Mouse (Mus musculus): ENCODE data around the gene Wdr75. TPM values are rescaled to one million over a fixed set of nuclear protein-coding genes. Genes with fewer than 3 reads are reported as not detected.
A peak's percentile ranks its signal among the peaks of the same experiment; 100 is the strongest.

Gene Wdr75
- polyA plus RNA-seq, 1 experiment from 2014 or later, result 37.4 TPM

DNA sequence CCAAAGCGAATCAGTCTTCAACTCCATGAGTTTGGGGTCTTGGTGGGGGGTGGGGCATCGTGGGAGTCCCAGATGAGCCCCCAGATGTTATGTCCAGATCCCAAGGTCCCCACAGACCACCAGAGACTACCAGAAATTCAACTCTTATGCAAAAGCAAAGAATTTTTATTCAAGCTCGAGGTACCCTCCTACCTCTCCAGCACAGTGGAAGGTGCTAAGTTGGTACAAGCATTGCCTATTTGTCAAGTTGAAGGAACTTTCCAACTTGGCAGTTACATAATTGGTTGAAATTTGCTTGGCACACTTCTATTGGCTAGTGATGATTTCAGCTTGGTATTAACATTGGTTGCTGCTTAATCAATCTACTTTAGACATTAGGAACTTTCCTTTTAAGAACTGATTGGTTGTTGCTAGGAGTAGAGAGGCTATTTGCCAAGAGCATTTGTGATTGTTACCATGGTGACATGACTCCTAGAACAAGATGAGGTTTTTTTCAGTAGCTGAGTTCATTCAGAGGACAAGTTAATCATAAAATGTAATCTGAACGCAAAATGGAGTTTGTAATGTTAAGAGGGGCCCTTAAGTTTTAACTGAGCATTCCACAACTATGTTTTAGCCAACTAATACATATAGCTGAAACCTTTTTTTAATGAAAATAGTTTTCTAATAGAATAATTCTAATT lies 14.2 kb upstream of the Wdr75 start:
- 56% methylated on average over 4 of the region's 4 CpGs for WGBS
- no peak overlapping the region for H3K4me3 ChIP-seq
- H3K36me3 ChIP-seq, result no peaks in the 10 kb centered on the region
- no peak overlapping the region for H3K9ac ChIP-seq
- no peaks in the 10 kb centered on the region for H3K4me1 ChIP-seq (replicated peaks)
- no peak for ATAC-seq (ENCODE audit: insufficient number of reproducible peaks, low FRiP score)
- H3K27ac ChIP-seq (ENCODE audit: poor library complexity, severe bottlenecking), result no peak overlapping the region
- H3K9me3 ChIP-seq (replicated peaks), result no peaks in the 10 kb centered on the region
- no peaks in the 10 kb centered on the region for H3K27me3 ChIP-seq (replicated peaks)
- no peak overlapping the region for H3K4me2 ChIP-seq

DNA sequence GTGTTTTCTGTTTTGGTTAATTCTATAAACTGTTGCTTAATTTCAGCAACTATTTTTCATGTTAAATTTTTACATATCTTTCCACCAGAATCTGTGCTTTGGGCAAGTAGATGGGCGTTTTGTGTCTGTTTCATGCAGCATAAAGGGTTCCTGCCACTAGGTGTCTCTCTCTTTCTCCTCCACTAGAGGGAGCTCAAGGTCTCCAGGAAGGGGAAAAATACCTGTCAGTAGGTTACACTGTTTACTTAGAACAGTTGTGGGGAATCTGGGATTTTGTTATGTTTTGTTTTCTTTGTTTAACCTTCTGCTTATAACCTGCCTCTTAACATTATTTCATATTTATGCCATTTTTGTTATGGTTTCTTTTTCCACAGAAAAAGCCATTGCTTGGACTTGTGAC lies 21.9 kb downstream of the Wdr75 start:
- Histone ChIP-seq H3K9me3 (replicated peaks) (no peaks in the 10 kb centered on the region), H3K9ac (no peak overlapping the region), H3K4me3 (no peak overlapping the region), H3K4me2 (no peak overlapping the region), H3K27me3 (replicated peaks) (no peaks in the 10 kb centered on the region), H3K27ac (ENCODE audit: poor library complexity, severe bottlenecking) (no peak overlapping the region), H3K4me1 (replicated peaks) (no peaks in the 10 kb centered on the region), H3K36me3 (peaks cover 72% of the 10 kb centered on the region)
- 24% methylated on average over 1 of the region's 1 CpGs for WGBS
- no peak for ATAC-seq (ENCODE audit: insufficient number of reproducible peaks, low FRiP score)

- no peaks in the 10 kb centered on the region for H3K4me1 ChIP-seq (replicated peaks)
- H3K4me3 ChIP-seq, result no peak overlapping the region
- H3K27me3 ChIP-seq (replicated peaks), result no peaks in the 10 kb centered on the region
- no peak overlapping the region for H3K27ac ChIP-seq (ENCODE audit: poor library complexity, severe bottlenecking)
- H3K9me3 ChIP-seq (replicated peaks), result no peaks in the 10 kb centered on the region
- ATAC-seq (ENCODE audit: insufficient number of reproducible peaks, low FRiP score), result no peak
- no peak overlapping the region for H3K9ac ChIP-seq
- H3K4me2 ChIP-seq, result no peak overlapping the region
- H3K36me3 ChIP-seq, result peaks cover 73% of the 10 kb centered on the region
- WGBS, result 92% methylated on average over 9 of the region's 9 CpGs
Observed at GRCm38 (mm10) chr1:45818564-45818963, 23.6 kb downstream of the Wdr75 start.

DNA sequence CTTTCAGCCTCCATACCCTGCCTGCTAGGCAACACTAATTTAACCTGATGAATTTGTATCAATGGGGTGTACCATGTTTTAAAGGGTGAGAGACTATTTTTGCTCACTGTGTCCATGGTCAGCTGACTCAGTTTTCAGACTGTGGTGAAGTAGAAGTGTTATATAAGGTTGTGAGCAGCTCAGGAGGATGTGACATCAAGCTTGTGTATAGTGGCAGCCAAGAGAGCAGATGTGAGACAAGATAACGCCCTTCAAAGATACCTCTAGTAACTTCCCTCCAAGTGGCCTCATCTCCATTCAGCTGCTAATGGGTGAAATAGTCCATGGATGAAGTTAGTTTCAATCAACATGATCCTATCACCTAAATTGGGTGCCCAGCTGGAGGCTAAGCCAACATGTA lies 29.5 kb downstream of the Wdr75 start:
- H3K36me3 ChIP-seq, result peaks cover 41% of the 10 kb centered on the region
- no peak for ATAC-seq (ENCODE audit: insufficient number of reproducible peaks, low FRiP score)
- H3K4me3 ChIP-seq, result no peak overlapping the region
- H3K9ac ChIP-seq, result no peak overlapping the region
- 70% methylated on average over 1 of the region's 1 CpGs for WGBS
- H3K4me2 ChIP-seq, result no peak overlapping the region
- no peak overlapping the region for H3K27ac ChIP-seq (ENCODE audit: poor library complexity, severe bottlenecking)
- H3K27me3 ChIP-seq (replicated peaks), result no peaks in the 10 kb centered on the region
- no peaks in the 10 kb centered on the region for H3K4me1 ChIP-seq (replicated peaks)
- no peaks in the 10 kb centered on the region for H3K9me3 ChIP-seq (replicated peaks)

- no peak overlapping the region for H3K9ac ChIP-seq
- H3K4me2 ChIP-seq, result no peak overlapping the region
- peaks cover 37% of the 10 kb centered on the region for H3K36me3 ChIP-seq
- WGBS, result 51% methylated on average over 5 of the region's 5 CpGs
- H3K9me3 ChIP-seq (replicated peaks), result no peaks in the 10 kb centered on the region
- H3K4me1 ChIP-seq (replicated peaks), result no peaks in the 10 kb centered on the region
- peak; percentile 74; the same call in 1 of the 2 replicates for ATAC-seq (ENCODE audit: insufficient number of reproducible peaks, low FRiP score)
- H3K27ac ChIP-seq (ENCODE audit: poor library complexity, severe bottlenecking), result no peak overlapping the region
- H3K4me3 ChIP-seq, result no peak overlapping the region
- no peaks in the 10 kb centered on the region for H3K27me3 ChIP-seq (replicated peaks)
Observed at GRCm38 (mm10) chr1:45825140-45825539, 30.2 kb downstream of the Wdr75 start.

DNA sequence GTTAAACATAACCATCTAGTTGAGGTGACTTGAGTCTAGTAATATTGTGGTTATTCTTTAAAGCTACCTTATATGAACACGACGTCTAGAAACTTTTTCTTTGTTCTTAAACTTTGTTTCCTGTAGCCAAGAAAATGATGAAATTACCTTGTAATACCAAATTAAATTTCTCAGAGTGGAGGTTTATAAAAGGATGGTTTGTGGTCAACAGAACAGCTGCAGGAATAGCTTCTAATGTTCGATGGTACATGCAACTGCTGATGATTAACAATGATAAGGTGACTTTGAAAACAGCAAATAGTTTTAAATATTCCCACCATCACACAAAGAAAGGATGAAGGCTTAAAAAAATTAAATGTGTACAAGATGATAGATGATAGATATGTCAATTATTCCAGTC lies 30.7 kb downstream of the Wdr75 start:
- no peak overlapping the region for H3K27ac ChIP-seq (ENCODE audit: poor library complexity, severe bottlenecking)
- peaks cover 34% of the 10 kb centered on the region for H3K36me3 ChIP-seq
- H3K9me3 ChIP-seq (replicated peaks), result no peaks in the 10 kb centered on the region
- H3K4me1 ChIP-seq (replicated peaks), result no peaks in the 10 kb centered on the region
- no peak for ATAC-seq (ENCODE audit: insufficient number of reproducible peaks, low FRiP score)
- no peaks in the 10 kb centered on the region for H3K27me3 ChIP-seq (replicated peaks)
- no peak overlapping the region for H3K4me2 ChIP-seq
- 93% methylated on average over 3 of the region's 3 CpGs for WGBS
- H3K9ac ChIP-seq, result no peak overlapping the region
- no peak overlapping the region for H3K4me3 ChIP-seq

DNA sequence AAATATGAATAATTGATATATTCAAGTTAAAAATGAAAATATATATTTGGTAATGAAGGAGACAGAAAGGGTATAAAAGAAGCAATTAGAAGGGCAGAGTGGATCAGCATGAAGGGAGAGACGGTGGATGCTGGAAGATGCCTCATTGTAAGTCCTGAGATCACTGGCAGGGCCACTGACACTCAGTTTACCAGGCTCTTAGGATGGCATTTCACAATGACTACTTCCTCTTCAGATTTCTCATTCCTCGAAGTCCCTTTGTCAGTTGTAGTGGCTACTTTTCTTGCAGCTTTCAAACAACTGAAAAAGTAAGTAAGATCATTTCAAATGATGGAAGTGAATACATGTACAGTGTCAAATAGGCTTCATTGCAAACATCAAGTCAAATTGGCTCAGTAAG lies 31.2 kb downstream of the Wdr75 start:
- no peaks in the 10 kb centered on the region for H3K27me3 ChIP-seq (replicated peaks)
- H3K4me1 ChIP-seq (replicated peaks), result no peaks in the 10 kb centered on the region
- no peak overlapping the region for H3K27ac ChIP-seq (ENCODE audit: poor library complexity, severe bottlenecking)
- no peaks in the 10 kb centered on the region for H3K9me3 ChIP-seq (replicated peaks)
- no peak overlapping the region for H3K4me3 ChIP-seq
- no peak overlapping the region for H3K4me2 ChIP-seq
- ATAC-seq (ENCODE audit: insufficient number of reproducible peaks, low FRiP score), result no peak
- peaks cover 30% of the 10 kb centered on the region for H3K36me3 ChIP-seq
- WGBS, result 74% methylated on average over 2 of the region's 2 CpGs
- no peak overlapping the region for H3K9ac ChIP-seq

DNA sequence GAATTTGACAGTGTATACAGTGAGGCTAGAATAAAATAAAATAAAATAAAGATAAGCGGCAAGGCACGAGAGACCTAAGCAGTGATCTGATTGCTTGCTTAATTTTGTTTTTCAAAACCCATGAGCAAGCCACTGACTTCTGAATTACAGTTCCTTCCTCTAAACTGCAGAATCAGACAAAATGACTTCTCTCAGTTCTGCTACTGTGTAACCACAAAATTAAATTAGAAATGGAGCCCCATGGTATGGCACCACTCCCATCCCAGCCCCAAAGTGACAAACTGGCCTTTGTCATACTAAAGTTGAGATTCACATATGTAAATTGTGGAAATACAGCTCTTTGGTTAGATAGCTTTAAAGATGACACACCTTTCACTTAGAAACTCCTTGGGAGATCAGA lies 31.8 kb downstream of the Wdr75 start:
- peaks cover 27% of the 10 kb centered on the region for H3K36me3 ChIP-seq
- no peaks in the 10 kb centered on the region for H3K27me3 ChIP-seq (replicated peaks)
- H3K9me3 ChIP-seq (replicated peaks), result no peaks in the 10 kb centered on the region
- no peak for ATAC-seq (ENCODE audit: insufficient number of reproducible peaks, low FRiP score)
- no peak overlapping the region for H3K4me3 ChIP-seq
- H3K27ac ChIP-seq (ENCODE audit: poor library complexity, severe bottlenecking), result no peak overlapping the region
- H3K9ac ChIP-seq, result no peak overlapping the region
- no peaks in the 10 kb centered on the region for H3K4me1 ChIP-seq (replicated peaks)
- H3K4me2 ChIP-seq, result no peak overlapping the region
- 82% methylated on average over 2 of the region's 2 CpGs for WGBS

DNA sequence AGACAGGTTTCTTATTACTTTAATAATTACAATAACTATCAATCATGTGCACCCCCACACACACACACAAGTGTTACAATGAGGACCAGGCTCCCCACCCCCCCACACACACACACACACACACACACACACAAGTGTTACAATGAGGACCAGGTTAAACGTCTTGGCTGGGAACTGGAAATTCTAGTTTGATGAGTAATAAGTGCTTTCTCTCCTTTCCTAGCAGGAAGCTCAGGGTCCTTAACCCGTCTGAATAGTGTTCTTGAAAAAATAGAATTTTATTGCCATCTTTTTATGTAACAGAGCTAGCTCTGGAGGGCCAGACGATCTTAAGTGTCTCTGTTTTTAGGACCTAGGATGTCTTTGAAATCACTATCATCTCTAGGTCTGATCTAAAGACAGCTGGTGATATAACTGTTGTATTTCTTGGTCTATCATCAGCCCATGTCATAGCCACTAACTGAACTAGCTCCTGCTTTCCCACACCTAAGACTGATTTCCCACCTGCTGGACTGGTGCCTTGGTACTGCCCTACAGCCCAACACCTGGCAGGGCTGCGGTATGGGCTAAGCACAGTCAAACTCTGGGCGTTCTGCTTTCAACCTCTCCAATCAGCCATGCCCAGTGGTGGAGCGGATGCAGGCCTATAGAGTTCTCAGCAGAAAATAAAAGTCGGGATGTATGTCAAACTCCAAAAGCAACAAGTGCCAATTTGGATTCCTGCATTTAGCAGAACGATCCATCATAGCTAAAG lies 35.7 kb downstream of the Wdr75 start:
- ATAC-seq (ENCODE audit: insufficient number of reproducible peaks, low FRiP score), result no peak
- no peak overlapping the region for H3K4me3 ChIP-seq
- 80% methylated on average over 8 of the region's 8 CpGs for WGBS
- H3K4me1 ChIP-seq (replicated peaks), result no peaks in the 10 kb centered on the region
- no peak overlapping the region for H3K27ac ChIP-seq (ENCODE audit: poor library complexity, severe bottlenecking)
- no peaks in the 10 kb centered on the region for H3K27me3 ChIP-seq (replicated peaks)
- no peak overlapping the region for H3K9ac ChIP-seq
- H3K4me2 ChIP-seq, result no peak overlapping the region
- no peaks in the 10 kb centered on the region for H3K9me3 ChIP-seq (replicated peaks)
- no peaks in the 10 kb centered on the region for H3K36me3 ChIP-seq

DNA sequence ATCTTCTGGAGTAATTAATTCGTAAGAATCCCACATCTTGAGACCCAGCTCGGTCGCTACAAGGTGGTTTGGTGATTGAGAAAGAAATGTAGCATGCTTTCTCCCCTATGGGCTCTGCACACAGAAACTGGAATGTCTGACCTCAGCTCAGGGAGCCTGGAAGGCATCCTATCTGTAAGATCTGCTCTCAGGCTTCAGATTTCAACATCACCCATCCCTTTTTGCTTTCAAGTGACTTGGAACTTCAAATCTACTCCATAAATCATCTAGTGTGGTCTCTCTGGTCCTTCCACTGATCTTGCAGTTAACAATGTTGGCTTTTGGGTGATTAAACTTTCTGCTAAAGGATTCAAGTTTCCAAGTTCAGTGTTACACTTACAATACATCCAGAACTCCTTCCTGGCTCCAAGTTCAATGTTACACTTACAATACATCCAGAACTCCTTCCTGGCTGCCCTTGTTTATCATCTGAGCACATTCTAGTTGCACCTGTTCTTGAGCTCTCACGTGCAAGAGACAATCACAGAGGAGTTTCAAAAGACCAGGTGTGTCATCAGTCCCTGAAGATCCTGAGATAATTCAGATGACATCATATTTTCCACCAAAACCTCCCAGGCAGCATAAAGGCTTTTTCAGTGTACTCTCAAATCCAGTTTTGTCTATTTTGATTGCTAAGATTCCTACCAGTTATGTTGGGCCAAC lies 40.5 kb downstream of the Wdr75 start:
- no peak for ATAC-seq (ENCODE audit: insufficient number of reproducible peaks, low FRiP score)
- H3K4me1 ChIP-seq (replicated peaks), result no peaks in the 10 kb centered on the region
- 74% methylated on average over 4 of the region's 4 CpGs for WGBS
- H3K9ac ChIP-seq, result no peak overlapping the region
- no peak overlapping the region for H3K4me2 ChIP-seq
- no peaks in the 10 kb centered on the region for H3K36me3 ChIP-seq
- H3K4me3 ChIP-seq, result no peak overlapping the region
- H3K9me3 ChIP-seq (replicated peaks), result no peaks in the 10 kb centered on the region
- H3K27ac ChIP-seq (ENCODE audit: poor library complexity, severe bottlenecking), result no peak overlapping the region
- H3K27me3 ChIP-seq (replicated peaks), result no peaks in the 10 kb centered on the region

GRCm38 (mm10) chr1:45837736-45838135 lies 42.8 kb downstream of the Wdr75 start:
- H3K9ac ChIP-seq, result no peak overlapping the region
- H3K27me3 ChIP-seq (replicated peaks), result no peaks in the 10 kb centered on the region
- peaks cover 3% of the 10 kb centered on the region; the same call in 1 of the 2 replicates for H3K4me1 ChIP-seq (replicated peaks)
- H3K4me2 ChIP-seq, result no peak overlapping the region
- no peaks in the 10 kb centered on the region for H3K9me3 ChIP-seq (replicated peaks)
- ATAC-seq (ENCODE audit: insufficient number of reproducible peaks, low FRiP score), result peak; percentile 64; the same call in 1 of the 2 replicates
- no peak overlapping the region for H3K27ac ChIP-seq (ENCODE audit: poor library complexity, severe bottlenecking)
- H3K36me3 ChIP-seq, result no peaks in the 10 kb centered on the region
- 42% methylated on average over 4 of the region's 4 CpGs for WGBS
- H3K4me3 ChIP-seq, result no peak overlapping the region
